Mouse (Mus musculus) bone marrow macrophage, adult 2 months (primary cell): ENCODE data around the gene Olfr1367.

Source experiments
- CTCF ChIP-seq: IDR thresholded peaks from 2 replicates; pipeline ENCODE4 v1.5.1; 2012; ENCODE audit warnings: low read depth, mild to moderate bottlenecking, low read length, moderate library complexity
- POLR2A ChIP-seq: IDR thresholded peaks from 2 replicates; pipeline ENCODE4 v1.6.1; 2012; ENCODE audit warnings: mild to moderate bottlenecking, low read depth, low read length, borderline replicate concordance

GRCm38 (mm10) chr13:21395211-21395610 is 48.5 kb downstream of the Olfr1367 start:
- TF ChIP-seq POLR2A (no peak), CTCF (no peak)
